Mouse (Mus musculus): ENCODE measurements around the gene Vac14.

The Vac14 gene

GRCm38 (mm10) chr8:110618391-110619207 is at the start of gene Vac14:
Vac14 (plus strand) TSS chr8:110618585.
- DNase-seq, result peak; percentile 97 to 98

- DNase-seq, result no peak
These were observed 25.7 kb upstream of the Vac14 start for GRCm38 (mm10) chr8:110592641-110593040.

GRCm38 (mm10) chr8:110594164-110594563 is 24.2 kb upstream of the Vac14 start:
- no peak for DNase-seq

- peak in 1 of 2 experiments; percentile 26 for DNase-seq
These were observed 13.8 kb upstream of the Vac14 start for GRCm38 (mm10) chr8:110604556-110604955.

- no peak for DNase-seq
These were observed 12.9 kb upstream of the Vac14 start for GRCm38 (mm10) chr8:110605401-110606015.

GRCm38 (mm10) chr8:110615730-110616129 is 2.7 kb upstream of the Vac14 start:
- DNase-seq, result no peak

- no peak for DNase-seq
These were observed 505 bp upstream of the Vac14 start for GRCm38 (mm10) chr8:110617801-110618358.

- DNase-seq, result peak in 1 of 2 experiments; percentile 19
These were observed 806 bp downstream of the Vac14 start for GRCm38 (mm10) chr8:110619208-110619574.

- no peak for DNase-seq
These were observed 1.5 kb downstream of the Vac14 start for GRCm38 (mm10) chr8:110619919-110620318.

- no peak for DNase-seq
These were observed 8.0 kb downstream of the Vac14 start for GRCm38 (mm10) chr8:110626431-110626830.

GRCm38 (mm10) chr8:110629245-110630063 is 11.1 kb downstream of the Vac14 start:
- peak; percentile 50 to 66 for DNase-seq

- no peak for DNase-seq
These were observed 11.7 kb downstream of the Vac14 start for GRCm38 (mm10) chr8:110630079-110630478.

- DNase-seq, result peak; percentile 65 to 73
These were observed 12.2 kb downstream of the Vac14 start for GRCm38 (mm10) chr8:110630571-110631071.

- no peak for DNase-seq
These were observed 12.8 kb downstream of the Vac14 start for GRCm38 (mm10) chr8:110631201-110631600.

- DNase-seq, result no peak
These were observed 15.4 kb downstream of the Vac14 start for GRCm38 (mm10) chr8:110633814-110634213.

- DNase-seq, result peak in 1 of 2 experiments; percentile 41
These were observed 17.8 kb downstream of the Vac14 start for GRCm38 (mm10) chr8:110636182-110636581.

- no peak for DNase-seq
These were observed 23.9 kb downstream of the Vac14 start for GRCm38 (mm10) chr8:110642331-110642730.

- peak; percentile 49 to 88 for DNase-seq
These were observed 24.8 kb downstream of the Vac14 start for GRCm38 (mm10) chr8:110643177-110643576.

GRCm38 (mm10) chr8:110644422-110644821 is 26.0 kb downstream of the Vac14 start:
- DNase-seq, result no peak

GRCm38 (mm10) chr8:110644901-110645300 is 26.5 kb downstream of the Vac14 start:
- DNase-seq, result no peak

- DNase-seq, result no peak
These were observed 27.0 kb downstream of the Vac14 start for GRCm38 (mm10) chr8:110645340-110645739.

- DNase-seq, result peak; percentile 75 to 83
These were observed 27.7 kb downstream of the Vac14 start for GRCm38 (mm10) chr8:110646064-110646463.

GRCm38 (mm10) chr8:110648577-110648976 is 30.2 kb downstream of the Vac14 start:
- no peak for DNase-seq

Measured in lung, postnatal 4 days (tissue).